Mouse (Mus musculus) Patski (cell line): ENCODE measurements around the gene Gm21173. TPM values are rescaled to one million over a fixed set of nuclear protein-coding genes. Genes with fewer than 3 reads are reported as not detected.
"Not testable (repeated sequence)": the region's sequence is repeated elsewhere in the genome, so short reads cannot be mapped to it uniquely, and the experiment has no call there.

ENCODE experiments used
- ATAC-seq: fragments of 100-300 bp; one replicate; pipeline ENCODE4 v1.8.0; 2021
- CTCF ChIA-PET: fragments of 350-600 bp; sonication (Branson Sonifier 250); formaldehyde crosslinking; loops from one replicate; lab custom pipeline; 2022; ENCODE audit warnings: inconsistent platforms; lab: Charles Lee
- POLR2A ChIA-PET: fragments of 350-600 bp; sonication (Branson Sonifier 250); formaldehyde crosslinking; loops from one replicate; lab custom pipeline; 2022; ENCODE audit warnings: antibody characterized with exemption, inconsistent platforms; lab: Charles Lee
- DNase-seq: peaks from one replicate; pipeline ENCODE4 v3.0.0-alpha.2; 2011; ENCODE audit warnings: low read depth, low spot score
- H3K27me3 ChIP-seq: fragments of 371-371 bp; one replicate; pipeline ENCODE4 v1.5.1; 2021
- in situ Hi-C: fragments of 300-500 bp; cut with MboI; formaldehyde crosslinking; loops from 3 replicates; pipeline ENCODE4 v1.11.1; 2018; ENCODE audit warnings: low pct_unique_long_range_greater_than_20kb, mixed read lengths
- polyA plus RNA-seq: library from polyadenylated mRNA; unstranded; gene quantifications from one replicate; pipeline ENCODE4 v1.2.3, GENCODE M21; 2021

Gm21173 gene
- polyA plus RNA-seq = not detected

- H3K27me3 ChIP-seq, ATAC-seq, CTCF ChIA-PET, in situ Hi-C loops, DNase-seq, POLR2A ChIA-PET: not testable (repeated sequence)
Observed at GRCm38 (mm10) chrY:76761300-76761699, at the start of gene Gm21173. Gm21173 (plus strand) TSS chrY:76761600.
